Mouse (Mus musculus): ENCODE measurements around the gene Dgkq.

DNA sequence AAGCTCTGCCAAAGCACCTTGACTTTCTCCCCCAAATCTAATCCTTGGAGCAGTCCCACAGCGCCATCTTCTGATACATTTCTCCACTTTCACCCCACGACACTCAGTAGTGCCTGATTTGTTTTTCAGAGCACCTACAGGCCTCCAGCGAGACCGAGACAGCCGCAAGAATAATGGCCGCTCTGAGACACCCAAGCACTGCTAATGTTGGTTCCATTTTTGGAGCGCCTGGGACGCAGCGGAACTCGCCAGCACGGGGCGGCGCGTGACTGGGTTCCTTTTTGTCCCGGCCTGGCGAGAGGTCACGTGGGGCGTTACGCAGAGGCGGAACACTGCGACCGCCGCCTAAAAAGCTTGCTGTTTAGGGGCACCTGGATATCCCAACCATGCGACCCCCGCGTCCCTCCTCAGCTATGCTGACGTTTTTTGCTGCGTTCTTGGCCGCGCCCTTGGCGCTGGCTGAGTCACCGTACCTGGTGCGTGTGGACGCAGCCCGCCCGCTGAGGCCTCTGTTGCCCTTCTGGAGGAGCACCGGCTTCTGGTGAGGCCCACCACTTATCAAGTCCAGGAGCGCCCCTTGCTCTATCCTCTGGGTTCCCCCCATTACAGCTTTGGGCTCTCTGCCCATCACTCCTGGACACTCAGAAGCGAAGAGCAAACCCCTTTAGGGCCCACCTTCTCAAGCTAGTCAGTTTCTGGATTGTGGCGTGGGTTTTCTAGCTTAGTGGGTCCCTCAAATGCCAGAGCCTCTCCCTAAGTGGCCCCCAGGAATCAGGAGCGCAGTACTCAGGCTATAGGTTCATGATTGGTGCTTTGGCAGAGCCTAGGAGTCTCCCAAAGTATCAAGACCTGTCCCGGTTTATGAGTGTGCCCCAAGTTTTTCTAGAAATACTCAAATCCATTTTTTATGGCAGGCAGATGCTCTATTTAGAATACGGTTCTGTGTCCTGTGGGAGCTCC is at the start of gene Dgkq:
- TF ChIP-seq CTCF (conservative IDR thresholded peaks at IDR 0.05; ENCODE audit: low read length), result peak; percentile 46
- TF ChIP-seq NANOG (IDR thresholded peaks at IDR 0.05; ENCODE audit: borderline replicate concordance, low read length), result no peak
- TF ChIP-seq POU5F1 (IDR thresholded peaks at IDR 0.05; ENCODE audit: borderline replicate concordance, low read length), result no peak

Data from E14TG2a.4 (cell line).